Mouse (Mus musculus): ENCODE data around the gene Pgap2.

GRCm38 (mm10) chr7:102226051-102226450 lies 16.0 kb downstream of the Pgap2 start:
- no peak for TF ChIP-seq CTCF (IDR thresholded peaks at IDR 0.05 in 2 of 3, conservative IDR thresholded peaks at IDR 0.05 in 1 of 3; ENCODE audit: control insufficient read depth in 1 of 3, insufficient read depth in 1 of 3, low read depth in 2 of 3, low read length in 3 of 3, poor library complexity in 1 of 3, severe bottlenecking in 1 of 3)
- TF ChIP-seq USF1 (IDR thresholded peaks at IDR 0.05; ENCODE audit: low read depth, low read length): no peak
- TF ChIP-seq ZMIZ1 (IDR thresholded peaks at IDR 0.05; ENCODE audit: low read depth, low read length): no peak
- no peak for TF ChIP-seq HCFC1 (IDR thresholded peaks at IDR 0.05; ENCODE audit: low read depth, low read length)
- TF ChIP-seq SMC3 (IDR thresholded peaks at IDR 0.05; ENCODE audit: low read depth, low read length): no peak
- TF ChIP-seq MYB (IDR thresholded peaks at IDR 0.05; ENCODE audit: low read depth, low read length): no peak
- TF ChIP-seq CHD2 (IDR thresholded peaks at IDR 0.05; ENCODE audit: low read length): no peak
- no peak for TF ChIP-seq MEF2A (IDR thresholded peaks at IDR 0.05; ENCODE audit: extremely low read depth, insufficient replicate concordance, low read depth, low read length, poor library complexity, severe bottlenecking)
